Comparison of ENCODE assay signal across 26 mouse cellular contexts in the genomic region with DNA sequence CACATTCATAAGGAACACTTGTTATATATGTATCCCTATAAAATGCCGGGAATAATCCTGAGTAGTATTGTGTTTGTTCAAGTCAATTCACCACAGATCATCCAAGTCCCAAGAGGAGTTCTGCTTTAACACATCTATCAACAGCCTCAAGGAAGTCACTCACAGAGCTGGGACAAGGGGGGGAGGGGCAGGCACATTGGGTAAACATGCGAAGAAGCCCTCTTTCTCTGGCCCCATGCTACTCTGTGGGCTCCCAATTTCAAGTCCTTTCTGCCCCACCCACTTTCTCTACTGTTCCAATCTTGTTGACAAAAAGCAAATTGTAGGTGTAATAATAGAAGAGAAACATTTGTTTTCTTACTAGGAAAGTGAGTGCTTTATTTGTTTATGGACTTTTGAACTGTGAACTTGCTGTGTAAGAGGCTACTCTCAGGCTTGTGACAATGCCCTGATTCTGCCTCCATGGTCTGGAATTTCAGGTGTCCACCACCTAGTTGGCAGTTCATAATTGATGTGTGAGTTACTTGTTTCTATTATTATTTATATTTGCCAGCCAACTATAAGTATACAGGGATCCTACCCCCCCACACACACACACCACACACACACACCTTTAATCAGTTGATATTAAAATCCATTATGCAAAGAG. TPM values are rescaled to one million over a fixed set of nuclear protein-coding genes. Genes with fewer than 3 reads are reported as not detected.
DNase-seq lines count a peak whose midpoint lies in the region; ATAC-seq lines count a peak whose summit lies in the region.
"Had no signal": no experiment of that assay in that cellular context is flagged by ENCODE, and none has a peak within 500 bp of the region (broad histone marks: within the 10 kb centered on the region; RNA-seq: fewer than 3 reads in every experiment).

No protein-coding gene starts in this region.

- no peak overlapping the region for H3K9ac ChIP-seq in heart, embryonic 15.5 days
- H3K9ac ChIP-seq in liver, embryonic 12.5 days, result no peak overlapping the region
- H3K9ac ChIP-seq: embryonic facial prominence, embryonic 15.5 days; intestine, embryonic 15.5 days; limb, embryonic 12.5 days; liver, embryonic 14.5 days; lung, embryonic 15.5 days; midbrain, embryonic 13.5 days had no signal

- H3K27ac ChIP-seq in heart, embryonic 15.5 days, result peak overlapping the region; percentile 67; the same call in 1 of the 2 replicates
- no peak overlapping the region for H3K27ac ChIP-seq in heart, embryonic 10.5 days
- no peak overlapping the region for H3K27ac ChIP-seq in liver, embryonic 12.5 days
- H3K27ac ChIP-seq: embryonic facial prominence, embryonic 15.5 days; gastrocnemius, adult 2 months; intestine, embryonic 15.5 days; limb, embryonic 12.5 days; liver, embryonic 14.5 days; lung, embryonic 15.5 days; midbrain, embryonic 13.5 days had no signal

- WGBS in heart, embryonic 15.5 days, result 47% methylated on average over 2 of the region's 2 CpGs
- WGBS in heart, embryonic 10.5 days, result 40% methylated on average over 2 of the region's 2 CpGs
- WGBS in liver, embryonic 12.5 days (ENCODE audit: insufficient replicate concordance), result 31% methylated on average over 2 of the region's 2 CpGs

- H3K4me3 ChIP-seq in heart, embryonic 15.5 days, result no peak overlapping the region
- no peak overlapping the region for H3K4me3 ChIP-seq in heart, embryonic 10.5 days
- no peak overlapping the region for H3K4me3 ChIP-seq in liver, embryonic 12.5 days
- H3K4me3 ChIP-seq: embryonic facial prominence, embryonic 15.5 days; gastrocnemius, adult 2 months; intestine, embryonic 15.5 days; limb, embryonic 12.5 days; lung, embryonic 15.5 days; midbrain, embryonic 13.5 days had no signal

- no peaks in the 10 kb centered on the region for H3K9me3 ChIP-seq in heart, embryonic 15.5 days (replicated peaks)
- no peaks in the 10 kb centered on the region for H3K9me3 ChIP-seq in heart, embryonic 10.5 days
- no peaks in the 10 kb centered on the region for H3K9me3 ChIP-seq in liver, embryonic 12.5 days (replicated peaks)
- H3K9me3 ChIP-seq: embryonic facial prominence, embryonic 15.5 days; intestine, embryonic 15.5 days; limb, embryonic 12.5 days; lung, embryonic 15.5 days; midbrain, embryonic 13.5 days had no signal

- no peaks in the 10 kb centered on the region for H3K36me3 ChIP-seq in heart, embryonic 15.5 days
- no peaks in the 10 kb centered on the region for H3K36me3 ChIP-seq in heart, embryonic 10.5 days
- H3K36me3 ChIP-seq in liver, embryonic 12.5 days, result no peaks in the 10 kb centered on the region
- H3K36me3 ChIP-seq: embryonic facial prominence, embryonic 15.5 days; intestine, embryonic 15.5 days; limb, embryonic 12.5 days; lung, embryonic 15.5 days; midbrain, embryonic 13.5 days had no signal

- H3K4me2 ChIP-seq in heart, embryonic 15.5 days, result no peak overlapping the region
- no peak overlapping the region for H3K4me2 ChIP-seq in liver, embryonic 12.5 days
- H3K4me2 ChIP-seq: embryonic facial prominence, embryonic 15.5 days; intestine, embryonic 15.5 days; limb, embryonic 12.5 days; lung, embryonic 15.5 days; midbrain, embryonic 13.5 days had no signal

- ATAC-seq in CD4-positive, CD25-positive, alpha-beta regulatory T cell, adult 4 months, result no peak
- no peak for ATAC-seq in heart, embryonic 15.5 days (replicated peaks; ENCODE audit: insufficient number of reproducible peaks, insufficient read depth, low FRiP score, low read depth)
- ATAC-seq in liver, embryonic 12.5 days, result no peak
- ATAC-seq: forebrain, embryonic 14.5 days; hindbrain, embryonic 16.5 days; midbrain, embryonic 13.5 days had no signal

- H3K4me1 ChIP-seq in heart, embryonic 15.5 days (replicated peaks), result peaks cover 45% of the 10 kb centered on the region
- H3K4me1 ChIP-seq in heart, embryonic 10.5 days, result peaks cover 62% of the 10 kb centered on the region
- peaks cover 19% of the 10 kb centered on the region for H3K4me1 ChIP-seq in liver, embryonic 12.5 days

- no peaks in the 10 kb centered on the region for H3K27me3 ChIP-seq in heart, embryonic 15.5 days
- no peaks in the 10 kb centered on the region for H3K27me3 ChIP-seq in heart, embryonic 10.5 days (ENCODE audit: insufficient read depth, poor library complexity, severe bottlenecking)
- H3K27me3 ChIP-seq in liver, embryonic 12.5 days (replicated peaks), result no peaks in the 10 kb centered on the region
- H3K27me3 ChIP-seq: embryonic facial prominence, embryonic 15.5 days; intestine, embryonic 15.5 days; limb, embryonic 12.5 days; lung, embryonic 15.5 days; midbrain, embryonic 13.5 days had no signal

- peak; percentile 29 for DNase-seq in CD4-positive, CD25-positive, alpha-beta regulatory T cell, adult 2 months (ENCODE audit: low read depth, low spot score)
- no peak for DNase-seq in heart, embryonic 10.5 days (ENCODE audit: low spot score)
- DNase-seq in liver, result peak; percentile 12
- DNase-seq in thymus, postnatal 4 days, result peak; percentile 44
- no peak for DNase-seq in thymus, postnatal 10 days (ENCODE audit: low spot score in 2 of 2)
- DNase-seq: cerebellum, adult 8-10 months; cerebellum, postnatal 36 days; gastrocnemius, adult 2 months; kidney, adult 9 months; kidney, postnatal 4 days; thymus, adult 18-20 months had no signal

RNA-seq across cellular contexts. Expression of gene Gm17571, which starts 17.0 kb away (rescaled TPM):
- not detected for polyA plus RNA-seq in CD4-positive, CD25-positive, alpha-beta regulatory T cell, adult 4 months (2017; shearing (Covaris generic))
- polyA plus RNA-seq in heart, embryonic 15.5 days (2015; fragmentation: Nextera tagmentation; extraction: Ambion mirVana), result not detected in 2 replicates
- not detected in 2 replicates for polyA plus RNA-seq in heart, embryonic 10.5 days (2016; fragmentation: Nextera tagmentation; extraction: Ambion mirVana)
- polyA plus RNA-seq in liver, embryonic 12.5 days (2016; fragmentation: Nextera tagmentation; extraction: Ambion mirVana), result not detected in 2 replicates
- polyA plus RNA-seq: embryonic facial prominence, embryonic 15.5 days; forebrain, embryonic 14.5 days; frontal cortex, adult 2 months; hindbrain, embryonic 16.5 days; intestine, embryonic 15.5 days; limb, embryonic 12.5 days; liver, embryonic 14.5 days; lung, embryonic 15.5 days; midbrain, embryonic 13.5 days; neural tube, embryonic 11.5 days; small intestine, adult 2 months; stomach, embryonic 16.5 days had no signal

Comparison
In these comparisons a context has a peak if more than half of its experiments do, and no peak if none do; other contexts are left out.
1. DNase-seq: peak in CD4-positive, CD25-positive, alpha-beta regulatory T cell, adult 2 months (single experiment), liver (single experiment) and thymus, postnatal 4 days (single experiment); none in heart, embryonic 10.5 days (single experiment) and thymus, postnatal 10 days (0 of 2).